Mouse (Mus musculus) G1E (cell line): Measurements from ENCODE around the gene Bcl9l.

ENCODE experiments used
- CTCF ChIP-seq: IDR thresholded peaks from 2 replicates; pipeline ENCODE4 v1.5.1; 2012; ENCODE audit warnings: low read depth, low read length, inconsistent platforms, mixed read lengths
- GATA1 ChIP-seq: IDR thresholded peaks from 2 replicates; pipeline ENCODE4 v1.6.1; 2012; ENCODE audit warnings: borderline replicate concordance, low read length, inconsistent platforms, mixed read lengths
- TAL1 ChIP-seq: conservative IDR thresholded peaks from 2 replicates; pipeline ENCODE4 v1.6.1; 2012; ENCODE audit warnings: low read depth, low read length, inconsistent platforms, mixed read lengths

DNA sequence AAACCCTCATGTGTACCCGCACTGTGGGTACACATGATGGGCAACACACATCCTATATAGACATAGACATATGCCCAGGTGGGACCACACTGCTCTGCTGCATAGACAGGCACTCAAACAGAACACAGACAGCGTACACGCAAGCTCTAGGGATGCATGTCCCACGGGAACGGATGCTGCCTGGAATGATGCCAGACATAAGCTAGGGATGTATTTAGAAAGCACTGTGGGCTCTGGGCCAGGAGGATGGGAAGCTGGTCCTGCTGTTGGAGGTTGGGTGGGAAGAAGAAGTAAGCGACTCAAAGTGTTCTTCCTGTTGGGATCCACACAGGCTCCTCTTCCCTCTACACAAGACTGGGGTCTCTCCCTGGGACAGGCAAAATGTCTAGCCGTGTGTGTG lies 35.4 kb downstream of the Bcl9l start:
- TF ChIP-seq CTCF: no peak
- TF ChIP-seq GATA1: no peak
- TF ChIP-seq TAL1: no peak
